Mouse (Mus musculus): ENCODE data around the gene Cers2. TPM values are rescaled to one million over a fixed set of nuclear protein-coding genes. Genes with fewer than 3 reads are reported as not detected.
A peak's percentile ranks its signal among the peaks of the same experiment; 100 is the strongest.

The Cers2 gene
- not detected in 2 replicates for polyA plus RNA-seq (2012; ENCODE audit: insufficient read depth, insufficient read length, low replicate concordance, missing spikeins)

DNA sequence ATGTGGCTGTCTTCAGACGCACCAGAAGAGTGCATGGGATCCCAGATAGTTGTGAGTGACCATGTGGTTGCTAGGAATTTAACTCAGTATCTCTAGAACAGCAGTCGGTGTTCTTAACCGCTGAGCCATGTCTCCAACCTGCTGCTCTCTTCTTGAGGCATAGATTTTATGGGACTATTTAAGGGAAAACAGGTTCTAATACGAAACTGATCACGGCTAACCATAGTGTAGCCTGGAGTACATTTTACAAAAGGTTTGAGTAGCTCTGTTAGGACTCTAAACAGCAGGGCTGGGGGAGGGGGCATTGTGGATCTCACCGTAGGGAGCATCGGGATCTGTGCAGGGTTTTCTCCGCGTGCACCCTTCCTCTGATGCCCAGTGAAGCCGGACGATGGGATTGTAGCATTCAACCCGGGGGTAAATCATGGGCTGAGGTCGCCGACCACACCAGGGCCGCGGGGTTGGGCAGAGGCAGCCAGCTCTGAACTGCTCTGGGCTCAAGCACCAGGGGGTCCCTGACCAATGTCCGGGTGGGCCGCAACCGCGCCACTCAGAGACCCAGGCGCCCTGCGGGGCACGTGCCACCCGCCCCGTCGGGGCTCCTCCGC, at the start of gene Cers2:
Gene Cers2, plus strand, starts transcription at position 306 of the 608 bp plus-strand sequence.
- Histone ChIP-seq H3K4me1 (ENCODE audit: control insufficient read depth, insufficient read depth, low read length) (peaks cover 18% of the 10 kb centered on the region), H3K4me3 (ENCODE audit: insufficient read depth, low read depth, low read length) (peak within 1 kb of the TSS; percentile 84), H3K27ac (ENCODE audit: insufficient read depth, low read depth, low read length) (peak within 1 kb of the TSS; percentile 32)
- WGBS, result 4% methylated on average over 27 of the region's 27 CpGs
- TF ChIP-seq CTCF (IDR thresholded peaks at IDR 0.05; ENCODE audit: insufficient read depth, low read depth, low read length) (no peak), POLR2A (IDR thresholded peaks at IDR 0.05; ENCODE audit: insufficient read depth, low read depth, low read length) (no peak; the same call in 1 of the 2 replicates)

DNA sequence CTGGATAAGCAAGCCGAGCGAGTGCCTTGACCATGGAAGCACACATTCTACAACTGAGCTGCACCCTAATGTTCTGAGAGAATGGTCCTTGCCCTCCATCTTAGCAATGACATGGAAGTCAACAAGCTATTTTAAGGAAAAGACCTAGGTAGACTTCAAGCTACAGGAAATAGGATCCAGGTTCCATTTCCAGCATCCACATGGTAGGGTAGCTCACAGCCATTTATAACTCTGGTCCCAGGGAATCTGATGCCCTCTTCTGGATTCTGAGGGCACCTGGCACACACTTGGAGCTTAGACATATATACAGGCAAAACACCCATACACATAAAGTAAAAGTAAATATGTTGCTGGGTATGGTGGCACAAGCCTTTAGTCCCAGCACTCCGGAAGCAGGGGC, 48.5 kb upstream of the Cers2 start:
- WGBS, result 97% methylated on average over 3 of the region's 3 CpGs
- Histone ChIP-seq H3K4me1 (ENCODE audit: control insufficient read depth, insufficient read depth, low read length) (0 out of 2 replicates have a peak, but pooled peaks cover 3% of the 10 kb centered on the region), H3K27ac (ENCODE audit: insufficient read depth, low read depth, low read length) (no peak overlapping the region), H3K4me3 (ENCODE audit: insufficient read depth, low read depth, low read length) (no peak overlapping the region)
- TF ChIP-seq POLR2A (IDR thresholded peaks at IDR 0.05; ENCODE audit: insufficient read depth, low read depth, low read length) (no peak), CTCF (IDR thresholded peaks at IDR 0.05; ENCODE audit: insufficient read depth, low read depth, low read length) (no peak)

DNA sequence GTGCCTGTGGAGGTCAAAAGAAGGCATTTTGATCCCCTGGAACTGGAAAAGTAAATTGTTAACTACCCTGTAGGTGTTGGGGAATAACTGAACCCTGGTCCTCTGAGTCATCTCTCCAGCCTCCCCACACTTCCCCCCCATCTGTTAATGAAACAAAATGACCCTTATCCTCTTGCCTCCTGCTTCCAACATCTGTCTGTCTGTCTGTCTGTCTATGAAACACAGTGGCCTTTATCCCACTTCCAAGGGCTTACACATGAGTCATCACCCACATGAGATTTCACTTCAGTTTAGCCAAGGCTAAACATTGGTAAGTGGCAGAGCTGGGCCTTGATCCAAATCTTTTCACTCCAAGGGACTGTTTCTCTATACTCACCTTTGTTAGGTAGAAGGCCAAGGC, 46.7 kb upstream of the Cers2 start:
- no peak overlapping the region for H3K4me3 ChIP-seq (ENCODE audit: insufficient read depth, low read depth, low read length)
- H3K4me1 ChIP-seq (ENCODE audit: control insufficient read depth, insufficient read depth, low read length), result peaks cover 3% of the 10 kb centered on the region; the same call in 1 of the 2 replicates
- TF ChIP-seq POLR2A (IDR thresholded peaks at IDR 0.05; ENCODE audit: insufficient read depth, low read depth, low read length), result no peak
- no peak for TF ChIP-seq CTCF (IDR thresholded peaks at IDR 0.05; ENCODE audit: insufficient read depth, low read depth, low read length)
- H3K27ac ChIP-seq (ENCODE audit: insufficient read depth, low read depth, low read length), result no peak overlapping the region

DNA sequence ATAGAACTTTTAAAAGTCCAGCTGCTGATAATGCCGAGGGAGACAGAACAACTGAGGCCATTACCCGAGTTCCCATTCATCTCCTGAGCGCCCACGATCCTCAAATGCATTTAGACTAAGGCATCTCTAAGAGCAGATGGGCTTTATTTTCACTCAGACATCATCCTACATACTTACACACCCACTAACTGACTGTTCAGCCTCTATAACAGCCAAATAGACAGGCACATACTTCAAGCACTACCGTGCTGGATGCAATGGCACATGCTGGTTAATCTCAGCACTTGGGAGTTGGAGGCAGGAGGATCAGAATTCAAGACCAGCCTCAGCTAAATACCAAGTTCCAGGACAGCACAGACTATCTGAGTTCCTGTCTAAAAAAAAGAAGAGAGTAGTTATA, 44.8 kb upstream of the Cers2 start:
- 51% methylated on average over 5 of the region's 5 CpGs for WGBS
- H3K4me1 ChIP-seq (ENCODE audit: control insufficient read depth, insufficient read depth, low read length), result peaks cover 11% of the 10 kb centered on the region
- H3K4me3 ChIP-seq (ENCODE audit: insufficient read depth, low read depth, low read length), result no peak overlapping the region
- no peak for TF ChIP-seq POLR2A (IDR thresholded peaks at IDR 0.05; ENCODE audit: insufficient read depth, low read depth, low read length)
- TF ChIP-seq CTCF (IDR thresholded peaks at IDR 0.05; ENCODE audit: insufficient read depth, low read depth, low read length), result no peak
- no peak overlapping the region for H3K27ac ChIP-seq (ENCODE audit: insufficient read depth, low read depth, low read length)

DNA sequence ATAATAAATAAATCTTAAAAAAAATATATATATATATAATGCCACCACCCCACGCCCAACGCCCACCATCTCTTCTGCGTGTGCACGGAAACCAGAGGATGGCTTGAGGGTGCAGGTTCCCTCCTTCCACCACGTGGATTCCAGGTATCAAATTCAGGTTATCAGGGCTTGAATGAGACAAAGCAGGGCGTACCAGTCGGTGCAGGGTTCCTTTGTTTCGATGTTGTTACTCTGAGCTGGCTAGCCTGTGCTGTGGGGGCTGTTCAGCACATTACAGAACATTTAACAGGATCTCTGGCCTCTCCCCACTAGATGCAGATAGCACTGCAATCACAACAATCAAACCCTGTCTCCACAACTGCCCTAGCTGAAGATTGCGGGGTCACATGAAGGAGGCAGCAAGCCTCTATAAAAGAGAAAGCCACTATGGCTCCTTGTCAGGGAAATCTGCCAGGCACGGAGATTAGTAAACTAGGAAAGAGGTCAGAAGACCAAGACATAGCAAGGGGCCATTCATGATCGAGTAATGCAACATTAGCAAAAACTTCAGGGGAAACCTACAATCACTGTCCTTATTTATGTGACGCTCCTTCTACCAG, 43.7 kb upstream of the Cers2 start:
- Histone ChIP-seq H3K4me1 (ENCODE audit: control insufficient read depth, insufficient read depth, low read length) (peaks cover 11% of the 10 kb centered on the region), H3K4me3 (ENCODE audit: insufficient read depth, low read depth, low read length) (no peak overlapping the region), H3K27ac (ENCODE audit: insufficient read depth, low read depth, low read length) (no peak overlapping the region)
- 68% methylated on average over 12 of the region's 12 CpGs for WGBS
- TF ChIP-seq POLR2A (IDR thresholded peaks at IDR 0.05; ENCODE audit: insufficient read depth, low read depth, low read length) (no peak), CTCF (IDR thresholded peaks at IDR 0.05; ENCODE audit: insufficient read depth, low read depth, low read length) (no peak)

DNA sequence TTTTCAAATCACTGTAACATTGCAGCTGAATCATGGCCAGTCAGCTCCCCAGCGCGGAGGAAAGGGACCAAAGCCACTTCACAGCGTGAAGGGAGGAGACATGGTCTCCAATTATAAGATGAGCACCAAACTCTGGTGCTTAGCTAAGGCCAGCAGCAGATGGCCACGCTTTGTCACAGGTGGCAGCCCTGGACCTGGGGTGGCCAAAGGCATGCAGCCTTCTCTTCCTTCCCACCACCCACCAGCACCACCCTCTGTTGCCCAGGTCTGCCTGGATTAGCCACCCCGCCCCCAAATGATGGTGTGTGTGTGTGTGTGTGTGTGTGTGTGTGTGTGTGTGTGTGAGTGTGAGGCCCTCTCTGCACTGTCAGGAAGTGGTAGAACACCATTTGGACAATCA, 41.1 kb upstream of the Cers2 start:
- Histone ChIP-seq H3K27ac (ENCODE audit: insufficient read depth, low read depth, low read length) (no peak overlapping the region), H3K4me1 (ENCODE audit: control insufficient read depth, insufficient read depth, low read length) (peaks cover 13% of the 10 kb centered on the region), H3K4me3 (ENCODE audit: insufficient read depth, low read depth, low read length) (no peak overlapping the region)
- TF ChIP-seq POLR2A (IDR thresholded peaks at IDR 0.05; ENCODE audit: insufficient read depth, low read depth, low read length), result no peak
- TF ChIP-seq CTCF (IDR thresholded peaks at IDR 0.05; ENCODE audit: insufficient read depth, low read depth, low read length), result no peak
- WGBS, result 85% methylated on average over 5 of the region's 5 CpGs

DNA sequence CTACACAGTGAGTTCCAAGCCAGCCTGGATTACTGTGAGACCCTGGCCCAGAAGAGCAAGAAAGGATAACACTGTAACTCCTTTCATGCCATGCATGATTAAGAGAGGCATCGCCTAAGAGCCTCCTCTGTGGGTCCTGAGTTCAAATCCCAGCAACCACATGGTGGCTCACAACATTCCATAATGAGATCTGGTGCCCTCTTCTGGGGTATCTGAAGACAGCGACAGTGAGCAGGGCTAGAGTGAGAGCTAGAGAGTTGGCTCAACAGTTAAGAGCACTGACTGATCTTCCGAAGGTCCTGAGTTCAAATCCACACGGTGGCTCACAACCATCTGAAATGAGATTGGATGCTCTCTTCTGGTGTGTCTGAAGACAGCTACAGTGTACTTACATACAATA, 40.1 kb upstream of the Cers2 start:
- Histone ChIP-seq H3K4me3 (ENCODE audit: insufficient read depth, low read depth, low read length) (no peak overlapping the region), H3K4me1 (ENCODE audit: control insufficient read depth, insufficient read depth, low read length) (peaks cover 13% of the 10 kb centered on the region), H3K27ac (ENCODE audit: insufficient read depth, low read depth, low read length) (no peak overlapping the region)
- WGBS, result 92% methylated on average over 4 of the region's 4 CpGs
- no peak for TF ChIP-seq POLR2A (IDR thresholded peaks at IDR 0.05; ENCODE audit: insufficient read depth, low read depth, low read length)
- no peak for TF ChIP-seq CTCF (IDR thresholded peaks at IDR 0.05; ENCODE audit: insufficient read depth, low read depth, low read length)

DNA sequence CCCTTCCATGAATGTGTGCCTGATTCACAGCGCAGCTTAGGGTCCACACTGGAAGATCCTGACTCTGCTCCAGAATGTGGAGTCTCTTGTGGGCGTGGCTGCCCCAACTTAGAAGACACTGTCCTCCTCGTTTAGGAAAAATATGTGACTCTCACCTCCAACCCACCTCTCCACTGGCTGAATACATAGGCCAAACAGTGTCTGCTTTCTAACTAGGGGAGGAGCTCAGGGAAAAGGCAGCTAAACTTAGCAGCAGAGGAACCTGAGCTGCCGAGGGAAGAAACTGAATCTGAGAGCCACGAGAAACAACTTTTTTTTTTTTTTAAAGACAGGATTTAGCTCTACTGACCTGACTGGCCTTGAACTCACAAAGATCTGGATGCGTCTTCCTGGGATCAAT, 39.4 kb upstream of the Cers2 start:
- 72% methylated on average over 6 of the region's 6 CpGs for WGBS
- no peak overlapping the region for H3K4me3 ChIP-seq (ENCODE audit: insufficient read depth, low read depth, low read length)
- no peak overlapping the region for H3K27ac ChIP-seq (ENCODE audit: insufficient read depth, low read depth, low read length)
- H3K4me1 ChIP-seq (ENCODE audit: control insufficient read depth, insufficient read depth, low read length), result peaks cover 13% of the 10 kb centered on the region
- TF ChIP-seq CTCF (IDR thresholded peaks at IDR 0.05; ENCODE audit: insufficient read depth, low read depth, low read length) (no peak), POLR2A (IDR thresholded peaks at IDR 0.05; ENCODE audit: insufficient read depth, low read depth, low read length) (no peak)

DNA sequence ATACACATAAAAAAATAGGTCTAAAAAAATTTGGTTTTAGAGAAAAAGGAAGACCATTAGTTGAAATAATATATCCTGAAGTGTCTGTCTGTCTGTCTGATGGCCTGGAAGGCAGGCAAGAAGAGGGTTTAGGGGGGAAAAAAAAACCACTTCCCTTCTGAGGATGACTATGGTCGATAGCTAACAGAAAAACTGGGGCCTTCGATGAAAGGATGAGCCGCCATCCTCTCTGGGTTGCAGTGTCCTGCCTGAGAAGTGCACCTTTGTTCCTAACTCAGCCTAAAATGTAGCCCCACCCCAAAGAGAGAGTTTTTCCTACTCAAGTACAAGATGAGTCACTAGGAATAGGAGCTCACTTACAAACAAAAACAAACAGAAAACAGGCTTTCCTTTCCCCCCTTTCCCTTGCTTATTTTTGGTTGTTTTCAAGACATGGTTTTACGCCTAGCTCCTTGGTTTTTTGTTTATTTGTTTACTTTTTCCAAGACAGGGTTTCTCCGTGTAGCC, 38.1 kb upstream of the Cers2 start:
- TF ChIP-seq CTCF (IDR thresholded peaks at IDR 0.05; ENCODE audit: insufficient read depth, low read depth, low read length) (no peak), POLR2A (IDR thresholded peaks at IDR 0.05; ENCODE audit: insufficient read depth, low read depth, low read length) (no peak)
- H3K27ac ChIP-seq (ENCODE audit: insufficient read depth, low read depth, low read length), result no peak overlapping the region
- WGBS, result 60% methylated on average over 5 of the region's 5 CpGs
- H3K4me3 ChIP-seq (ENCODE audit: insufficient read depth, low read depth, low read length), result no peak overlapping the region
- H3K4me1 ChIP-seq (ENCODE audit: control insufficient read depth, insufficient read depth, low read length), result peaks cover 13% of the 10 kb centered on the region

Data from olfactory bulb, adult 2 months (tissue).